Mouse (Mus musculus) retina, adult 2 months (tissue): ENCODE measurements around the gene Scamp3.

ENCODE experiments used
- DNase-seq: peaks from one replicate; pipeline ENCODE4 v3.0.0-alpha.2; 2012; ENCODE audit warnings: low read depth, low spot score

Gene Scamp3

DNA sequence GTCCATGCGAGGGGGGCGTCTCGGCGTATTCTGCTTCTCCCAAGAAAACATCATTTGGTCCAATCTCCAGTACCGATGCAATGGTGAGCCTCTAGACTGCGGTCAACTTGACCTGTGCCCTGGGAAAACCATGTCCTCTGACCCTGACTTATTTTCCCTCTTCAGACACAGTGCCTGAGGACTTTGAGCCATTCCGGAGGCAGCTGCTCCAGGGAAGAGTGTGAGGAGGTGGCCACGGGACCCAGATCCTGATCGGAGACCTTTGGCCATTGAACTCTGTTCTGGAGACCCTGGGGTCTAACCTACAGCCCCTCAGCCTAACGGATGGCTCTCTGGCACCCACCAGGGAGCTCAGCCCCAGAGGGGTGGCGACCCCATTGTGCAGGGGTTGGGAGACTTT is 49.1 kb downstream of the Scamp3 start:
- DNase-seq: no peak

- no peak for DNase-seq
Observed at GRCm38 (mm10) chr3:89226900-89227299, 49.6 kb downstream of the Scamp3 start, which contains the start of gene Mtx1. Mtx1 (minus strand) TSS chr3:89227088.

GRCm38 (mm10) chr3:89227307-89228179 is 50.3 kb downstream of the Scamp3 start:
- DNase-seq: no peak

DNA sequence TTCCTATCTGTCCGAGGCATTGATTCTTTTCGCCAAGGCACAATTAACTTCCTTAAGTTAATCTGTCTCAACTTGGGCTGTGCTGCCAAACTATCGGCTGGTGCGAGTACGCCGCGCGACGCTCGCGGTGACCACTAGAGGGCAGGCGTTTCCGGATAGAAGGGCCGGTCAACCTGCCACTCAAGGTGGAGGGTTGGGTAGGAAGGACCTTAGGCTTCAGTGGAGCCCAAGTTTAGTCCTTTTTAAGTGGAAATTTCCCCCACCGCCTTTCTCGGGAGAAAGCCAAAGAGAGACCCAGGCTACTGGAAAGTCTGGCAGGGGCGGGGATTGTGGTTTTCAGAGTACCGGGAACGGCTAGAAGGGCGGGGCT is 50.9 kb downstream of the Scamp3 start:
- peak; percentile 56 for DNase-seq

DNA sequence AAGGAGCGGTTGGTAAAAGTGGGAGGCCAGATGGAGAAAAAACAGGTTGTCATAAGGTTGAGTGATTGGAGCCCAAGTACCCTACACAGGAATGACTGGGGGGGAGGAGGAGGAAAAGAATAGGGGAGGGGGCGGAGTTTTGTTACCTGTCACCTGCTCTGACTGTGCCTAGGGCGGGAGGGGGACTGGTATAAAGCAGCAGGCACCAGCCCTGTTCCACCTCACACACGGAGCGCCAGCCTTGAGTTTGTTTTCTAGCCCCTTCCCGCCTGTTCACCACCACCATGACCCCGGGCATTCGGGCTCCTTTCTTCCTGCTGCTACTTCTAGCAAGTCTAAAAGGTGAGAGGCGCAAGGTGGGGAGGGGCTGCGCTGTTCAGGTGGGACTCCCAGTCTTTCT is 51.6 kb downstream of the Scamp3 start, which contains the start of gene Muc1:
Gene Muc1 (plus strand): TSS at position 222 of the 400 bp plus-strand sequence.
- no peak for DNase-seq

- no peak for DNase-seq
Observed at GRCm38 (mm10) chr3:89229276-89229675, 52.0 kb downstream of the Scamp3 start.

DNA sequence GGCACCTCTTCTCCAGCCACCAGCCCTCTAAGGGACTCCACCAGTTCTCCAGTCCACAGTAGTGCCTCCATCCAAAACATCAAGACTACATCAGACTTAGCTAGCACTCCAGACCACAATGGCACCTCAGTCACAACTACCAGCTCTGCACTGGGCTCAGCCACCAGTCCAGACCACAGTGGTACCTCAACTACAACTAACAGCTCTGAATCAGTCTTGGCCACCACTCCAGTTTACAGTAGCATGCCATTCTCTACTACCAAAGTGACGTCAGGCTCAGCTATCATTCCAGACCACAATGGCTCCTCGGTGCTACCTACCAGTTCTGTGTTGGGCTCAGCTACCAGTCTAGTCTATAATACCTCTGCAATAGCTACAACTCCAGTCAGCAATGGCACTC is 53.3 kb downstream of the Scamp3 start:
- no peak for DNase-seq

GRCm38 (mm10) chr3:89231345-89231744 is 54.1 kb downstream of the Scamp3 start:
- DNase-seq: no peak

DNA sequence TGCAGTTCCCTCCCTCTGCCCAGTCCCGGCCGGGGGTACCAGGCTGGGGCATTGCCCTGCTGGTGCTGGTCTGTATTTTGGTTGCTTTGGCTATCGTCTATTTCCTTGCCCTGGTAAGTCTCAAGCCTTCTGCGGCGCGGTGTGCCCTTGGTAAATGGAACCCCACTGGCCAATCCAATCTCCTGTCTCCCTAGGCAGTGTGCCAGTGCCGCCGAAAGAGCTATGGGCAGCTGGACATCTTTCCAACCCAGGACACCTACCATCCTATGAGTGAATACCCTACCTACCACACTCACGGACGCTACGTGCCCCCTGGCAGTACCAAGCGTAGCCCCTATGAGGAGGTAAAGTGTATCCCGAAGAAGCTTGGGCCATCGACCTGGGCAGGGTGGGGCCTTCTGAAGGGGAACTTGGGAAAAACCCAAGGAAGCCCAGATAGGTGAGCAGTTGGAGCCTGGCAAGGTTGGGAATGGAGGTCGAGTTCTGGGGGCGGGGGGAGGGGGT is 54.6 kb downstream of the Scamp3 start:
- no peak for DNase-seq
